In genomic region chr14:122463080-122463691, GRCm38 (mm10) we compare ENCODE assay signal across 8 mouse cellular contexts. TPM values are rescaled to one million over a fixed set of nuclear protein-coding genes. Genes with fewer than 3 reads are reported as not detected.
DNase-seq lines count a peak whose midpoint lies in the region; ATAC-seq and TF ChIP-seq lines count a peak whose summit lies in the region.

No protein-coding gene starts in this region.

- no peak for TF ChIP-seq EP300 in lung, postnatal 0 days (IDR thresholded peaks at IDR 0.05)
- no peak for TF ChIP-seq EP300 in heart, postnatal 0 days (IDR thresholded peaks at IDR 0.05; ENCODE audit: low read depth)

- H3K27me3 ChIP-seq in lung, postnatal 0 days (replicated peaks; ENCODE audit: insufficient read depth, low read length), result peaks cover 77% of the 10 kb centered on the region
- peaks cover 83% of the 10 kb centered on the region for H3K27me3 ChIP-seq in heart, postnatal 0 days (ENCODE audit: control insufficient read depth, insufficient read depth, low read length)

- H3K4me1 ChIP-seq in lung, postnatal 0 days (ENCODE audit: insufficient read depth, low read depth, low read length), result 0 out of 2 replicates have a peak, but pooled peaks cover 7% of the 10 kb centered on the region
- H3K4me1 ChIP-seq in heart, postnatal 0 days (ENCODE audit: control insufficient read depth, insufficient read depth), result peaks cover 14% of the 10 kb centered on the region; the same call in 1 of the 2 replicates

- H3K36me3 ChIP-seq in lung, postnatal 0 days (ENCODE audit: insufficient read depth, low read length), result no peaks in the 10 kb centered on the region
- H3K36me3 ChIP-seq in heart, postnatal 0 days (replicated peaks; ENCODE audit: control insufficient read depth, insufficient read depth, low read length), result no peaks in the 10 kb centered on the region

- DNase-seq in lung, postnatal 0 days (ENCODE audit: low spot score), result no peak
- DNase-seq in lung, postnatal 10 days, result no peak
- peak; percentile 69 to 71 for DNase-seq in cerebellum, postnatal 14 days
- no peak for DNase-seq in heart, postnatal 0 days (ENCODE audit: low spot score)
- peak; percentile 35 for DNase-seq in mesoderm, embryonic 11.5 days (ENCODE audit: low read depth, low spot score)
- no peak for DNase-seq in T-cell, adult 2 months (ENCODE audit: low spot score)
- no peak for DNase-seq in adrenal gland, postnatal 36 days
- DNase-seq in right cerebral cortex, adult 2 months (ENCODE audit: low spot score in 2 of 2), result no peak

- peak overlapping the region; percentile 49 for H3K4me3 ChIP-seq in lung, postnatal 0 days (ENCODE audit: low read depth, low read length)
- peak overlapping the region; percentile 44 for H3K4me3 ChIP-seq in heart, postnatal 0 days (ENCODE audit: low read depth, low read length)

- no peak overlapping the region for H3K27ac ChIP-seq in lung, postnatal 0 days (ENCODE audit: low read length)
- H3K27ac ChIP-seq in heart, postnatal 0 days (ENCODE audit: low read depth), result no peak overlapping the region

- H3K9me3 ChIP-seq in lung, postnatal 0 days (ENCODE audit: low read length), result no peaks in the 10 kb centered on the region
- H3K9me3 ChIP-seq in heart, postnatal 0 days (replicated peaks; ENCODE audit: control insufficient read depth, low read length), result no peaks in the 10 kb centered on the region

- H3K4me2 ChIP-seq in lung, postnatal 0 days (replicated peaks; ENCODE audit: low read depth, low read length), result peak overlapping the region; percentile 83
- H3K4me2 ChIP-seq in heart, postnatal 0 days (ENCODE audit: low read depth, low read length), result peak overlapping the region; percentile 83

- TF ChIP-seq CTCF in lung, postnatal 0 days (IDR thresholded peaks at IDR 0.05), result no peak
- TF ChIP-seq CTCF in heart, postnatal 0 days (IDR thresholded peaks at IDR 0.05; ENCODE audit: low read depth), result no peak

- WGBS in lung, postnatal 0 days, result 2% methylated on average over 31 of the region's 40 CpGs
- 5% methylated on average over 40 of the region's 40 CpGs for WGBS in heart, postnatal 0 days

- no peak overlapping the region for H3K9ac ChIP-seq in lung, postnatal 0 days (replicated peaks; ENCODE audit: low read depth)
- no peak overlapping the region for H3K9ac ChIP-seq in heart, postnatal 0 days (replicated peaks; ENCODE audit: low read depth, low read length)

- ATAC-seq in lung, postnatal 0 days, result no peak
- no peak; the same call in 1 of the 2 replicates for ATAC-seq in heart, postnatal 0 days (ENCODE audit: insufficient read depth, low read depth)

RNA-seq across cellular contexts. Expression of gene Zic5, which starts 2.3 kb away (rescaled TPM):
- polyA plus RNA-seq in lung, postnatal 0 days (2015; fragmentation: Nextera tagmentation; extraction: Ambion mirVana), result not detected in 2 replicates
- total RNA-seq in heart, postnatal 0 days (2014; rRNA removed; ENCODE audit: low replicate concordance), result not detected in 2 replicates
- not detected in 2 replicates for polyA plus RNA-seq in heart, postnatal 0 days (2015; fragmentation: Nextera tagmentation; extraction: Ambion mirVana)
- not detected for total RNA-seq in adrenal gland, postnatal 36 days (2021)

RNA-seq across cellular contexts. Expression of gene Zic2, which starts 12.0 kb away (rescaled TPM):
- 0.05 TPM in 1 of 2 replicates, not detected in the other for polyA plus RNA-seq in lung, postnatal 0 days (2015; fragmentation: Nextera tagmentation; extraction: Ambion mirVana)
- total RNA-seq in heart, postnatal 0 days (2014; rRNA removed; ENCODE audit: low replicate concordance), result not detected in 2 replicates
- polyA plus RNA-seq in heart, postnatal 0 days (2015; fragmentation: Nextera tagmentation; extraction: Ambion mirVana), result not detected in 2 replicates
- total RNA-seq in adrenal gland, postnatal 36 days (2021), result under 1 TPM in 1 of 2 experiments, not detected in 1; 0.13 TPM

RNA-seq across cellular contexts. Expression of gene Gm5089, which starts 12.3 kb away (rescaled TPM):
- polyA plus RNA-seq in lung, postnatal 0 days (2015; fragmentation: Nextera tagmentation; extraction: Ambion mirVana), result not detected in 2 replicates
- total RNA-seq in heart, postnatal 0 days (2014; rRNA removed; ENCODE audit: low replicate concordance), result not detected in 2 replicates
- polyA plus RNA-seq in heart, postnatal 0 days (2015; fragmentation: Nextera tagmentation; extraction: Ambion mirVana), result not detected in 2 replicates
- not detected for total RNA-seq in adrenal gland, postnatal 36 days (2021)

RNA-seq across cellular contexts. Expression of gene Gm10837, which starts 27.2 kb away (rescaled TPM):
- not detected in 2 replicates for polyA plus RNA-seq in lung, postnatal 0 days (2015; fragmentation: Nextera tagmentation; extraction: Ambion mirVana)
- total RNA-seq in heart, postnatal 0 days (2014; rRNA removed; ENCODE audit: low replicate concordance), result not detected in 2 replicates
- not detected in 2 replicates for polyA plus RNA-seq in heart, postnatal 0 days (2015; fragmentation: Nextera tagmentation; extraction: Ambion mirVana)
- total RNA-seq in adrenal gland, postnatal 36 days (2021), result not detected

Comparison
In these comparisons a context has a peak if more than half of its experiments do, and no peak if none do; other contexts are left out.
1. DNase-seq: peak in cerebellum, postnatal 14 days (2 of 2) and mesoderm, embryonic 11.5 days (single experiment); none in lung, postnatal 0 days (single experiment), lung, postnatal 10 days (single experiment), heart, postnatal 0 days (single experiment), T-cell, adult 2 months (single experiment), adrenal gland, postnatal 36 days (0 of 2) and right cerebral cortex, adult 2 months (0 of 2).